Mouse (Mus musculus): ENCODE data around the gene Gmpr2.

DNA sequence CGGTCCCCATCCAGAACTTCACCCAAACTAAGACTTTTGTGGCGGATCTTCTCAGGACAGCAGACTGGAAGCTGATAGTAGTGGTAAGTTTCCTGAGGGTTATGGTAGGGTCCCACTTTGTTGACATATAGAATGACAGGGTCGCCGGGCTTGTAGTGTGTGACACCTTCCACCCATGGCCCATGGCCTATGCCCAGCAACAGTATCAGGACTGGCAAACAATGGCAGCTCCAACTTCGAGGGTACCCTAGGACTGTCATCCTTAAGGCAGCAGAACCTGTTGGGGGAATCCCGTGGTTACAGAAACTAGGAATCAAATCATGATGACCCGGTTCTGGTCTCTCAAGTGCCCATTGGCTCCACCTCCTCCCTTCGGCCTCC, 29.1 kb upstream of the Gmpr2 start:
- no peak for TF ChIP-seq CTCF (conservative IDR thresholded peaks at IDR 0.05; ENCODE audit: insufficient read depth, insufficient read length, low read depth, low read length)
- TF ChIP-seq POLR2A (IDR thresholded peaks at IDR 0.05; ENCODE audit: low read depth, low read length), result no peak

Measured in kidney, adult 2 months (tissue).